Mouse (Mus musculus): ENCODE measurements at regions not wholly inside any gene's neighbourhood (a gene's known extent, or its start where the extent isn't known, plus 50 kb on each side); places are given as distances from the start of the nearest gene placed in this dataset.
A peak's percentile ranks its signal among the peaks of the same experiment; 100 is the strongest.

- Histone ChIP-seq H3K27me3 (ENCODE audit: control insufficient read depth, insufficient read depth, insufficient read length) (no peaks in the 10 kb centered on the region), H3K79me2 (ENCODE audit: control insufficient read depth, insufficient read depth) (no peaks in the 10 kb centered on the region), H3ac (ENCODE audit: control insufficient read depth, insufficient read length, low read depth) (no peak overlapping the region), H3K79me3 (ENCODE audit: low read depth) (no peaks in the 10 kb centered on the region), H3K36me3 (ENCODE audit: control insufficient read depth, insufficient read depth) (no peaks in the 10 kb centered on the region), H3K4me3 (ENCODE audit: insufficient read depth, poor library complexity, severe bottlenecking) (no peak overlapping the region)
- TF ChIP-seq CEBPB (IDR thresholded peaks at IDR 0.05; ENCODE audit: low read depth), result no peak
- TF ChIP-seq MAX (IDR thresholded peaks at IDR 0.05), result no peak
- TF ChIP-seq CTCF (IDR thresholded peaks at IDR 0.05; ENCODE audit: control insufficient read depth, insufficient read depth, insufficient read length), result no peak
- no peak for TF ChIP-seq FOSL1 (IDR thresholded peaks at IDR 0.05; ENCODE audit: insufficient read depth, low read length, poor library complexity, severe bottlenecking)
- TF ChIP-seq MYOD1 (IDR thresholded peaks at IDR 0.05; ENCODE audit: control insufficient read depth, insufficient read length, low read depth), result no peak
- TF ChIP-seq USF1 (IDR thresholded peaks at IDR 0.05; ENCODE audit: low read depth), result no peak
- no peak for TF ChIP-seq MYOG (IDR thresholded peaks at IDR 0.05; ENCODE audit: control insufficient read depth, extremely low read depth, insufficient read length)
These were observed 64.3 kb upstream of the Id2 start for GRCm38 (mm10) chr12:25160990-25161843.

- no peaks in the 10 kb centered on the region for H3K79me3 ChIP-seq (ENCODE audit: low read depth)
- TF ChIP-seq CTCF (IDR thresholded peaks at IDR 0.05; ENCODE audit: control insufficient read depth, insufficient read depth, insufficient read length), result no peak
- TF ChIP-seq MAX (IDR thresholded peaks at IDR 0.05), result no peak
- TF ChIP-seq FOSL1 (IDR thresholded peaks at IDR 0.05; ENCODE audit: insufficient read depth, low read length, poor library complexity, severe bottlenecking), result no peak
- no peak for TF ChIP-seq MYOD1 (IDR thresholded peaks at IDR 0.05; ENCODE audit: control insufficient read depth, insufficient read length, low read depth)
- TF ChIP-seq CEBPB (IDR thresholded peaks at IDR 0.05; ENCODE audit: low read depth), result no peak
- no peak for TF ChIP-seq MYOG (IDR thresholded peaks at IDR 0.05; ENCODE audit: control insufficient read depth, extremely low read depth, insufficient read length)
- TF ChIP-seq USF1 (IDR thresholded peaks at IDR 0.05; ENCODE audit: low read depth), result no peak
- no peaks in the 10 kb centered on the region for H3K79me2 ChIP-seq (ENCODE audit: control insufficient read depth, insufficient read depth)
- no peaks in the 10 kb centered on the region for H3K36me3 ChIP-seq (ENCODE audit: control insufficient read depth, insufficient read depth)
- no peaks in the 10 kb centered on the region for H3K27me3 ChIP-seq (ENCODE audit: control insufficient read depth, insufficient read depth, insufficient read length)
- no peak overlapping the region for H3ac ChIP-seq (ENCODE audit: control insufficient read depth, insufficient read length, low read depth)
- H3K4me3 ChIP-seq (ENCODE audit: insufficient read depth, poor library complexity, severe bottlenecking), result no peak overlapping the region
These were observed 62.2 kb upstream of the Id2 start for GRCm38 (mm10) chr12:25159091-25159490.

GRCm38 (mm10) chr12:25157238-25157637 is 60.3 kb upstream of the Id2 start:
- H3K4me3 ChIP-seq (ENCODE audit: insufficient read depth, poor library complexity, severe bottlenecking), result no peak overlapping the region
- H3ac ChIP-seq (ENCODE audit: control insufficient read depth, insufficient read length, low read depth), result no peak overlapping the region
- H3K79me3 ChIP-seq (ENCODE audit: low read depth), result no peaks in the 10 kb centered on the region
- H3K27me3 ChIP-seq (ENCODE audit: control insufficient read depth, insufficient read depth, insufficient read length), result no peaks in the 10 kb centered on the region
- H3K36me3 ChIP-seq (ENCODE audit: control insufficient read depth, insufficient read depth), result no peaks in the 10 kb centered on the region
- H3K79me2 ChIP-seq (ENCODE audit: control insufficient read depth, insufficient read depth), result no peaks in the 10 kb centered on the region
- TF ChIP-seq USF1 (IDR thresholded peaks at IDR 0.05; ENCODE audit: low read depth), result no peak
- TF ChIP-seq CEBPB (IDR thresholded peaks at IDR 0.05; ENCODE audit: low read depth), result no peak
- TF ChIP-seq CTCF (IDR thresholded peaks at IDR 0.05; ENCODE audit: control insufficient read depth, insufficient read depth, insufficient read length), result no peak
- TF ChIP-seq MYOG (IDR thresholded peaks at IDR 0.05; ENCODE audit: control insufficient read depth, extremely low read depth, insufficient read length), result no peak
- no peak for TF ChIP-seq FOSL1 (IDR thresholded peaks at IDR 0.05; ENCODE audit: insufficient read depth, low read length, poor library complexity, severe bottlenecking)
- TF ChIP-seq MYOD1 (IDR thresholded peaks at IDR 0.05; ENCODE audit: control insufficient read depth, insufficient read length, low read depth), result no peak
- no peak for TF ChIP-seq MAX (IDR thresholded peaks at IDR 0.05)

- Histone ChIP-seq H3K27me3 (ENCODE audit: control insufficient read depth, insufficient read depth, insufficient read length) (no peaks in the 10 kb centered on the region), H3K36me3 (ENCODE audit: control insufficient read depth, insufficient read depth) (no peaks in the 10 kb centered on the region), H3K4me3 (ENCODE audit: insufficient read depth, poor library complexity, severe bottlenecking) (no peak overlapping the region), H3ac (ENCODE audit: control insufficient read depth, insufficient read length, low read depth) (peak overlapping the region; percentile 8), H3K79me3 (ENCODE audit: low read depth) (no peaks in the 10 kb centered on the region), H3K79me2 (ENCODE audit: control insufficient read depth, insufficient read depth) (no peaks in the 10 kb centered on the region)
- TF ChIP-seq MAX (IDR thresholded peaks at IDR 0.05) (peak; percentile 65), MYOD1 (IDR thresholded peaks at IDR 0.05; ENCODE audit: control insufficient read depth, insufficient read length, low read depth) (peak; percentile 13), MYOG (IDR thresholded peaks at IDR 0.05; ENCODE audit: control insufficient read depth, extremely low read depth, insufficient read length) (no peak), CTCF (IDR thresholded peaks at IDR 0.05; ENCODE audit: control insufficient read depth, insufficient read depth, insufficient read length) (no peak), FOSL1 (IDR thresholded peaks at IDR 0.05; ENCODE audit: insufficient read depth, low read length, poor library complexity, severe bottlenecking) (no peak)
These were observed 58.5 kb upstream of the Id2 start for GRCm38 (mm10) chr12:25155396-25155795.

GRCm38 (mm10) chr12:25148099-25148498 is 51.2 kb upstream of the Id2 start:
- H3K27me3 ChIP-seq (ENCODE audit: control insufficient read depth, insufficient read depth, insufficient read length), result no peaks in the 10 kb centered on the region
- H3K79me3 ChIP-seq (ENCODE audit: low read depth), result no peaks in the 10 kb centered on the region
- TF ChIP-seq MYOD1 (IDR thresholded peaks at IDR 0.05; ENCODE audit: control insufficient read depth, insufficient read length, low read depth), result no peak
- no peak for TF ChIP-seq FOSL1 (IDR thresholded peaks at IDR 0.05; ENCODE audit: insufficient read depth, low read length, poor library complexity, severe bottlenecking)
- no peak for TF ChIP-seq CEBPB (IDR thresholded peaks at IDR 0.05; ENCODE audit: low read depth)
- TF ChIP-seq USF1 (IDR thresholded peaks at IDR 0.05; ENCODE audit: low read depth), result no peak
- TF ChIP-seq MAX (IDR thresholded peaks at IDR 0.05), result no peak
- no peak for TF ChIP-seq CTCF (IDR thresholded peaks at IDR 0.05; ENCODE audit: control insufficient read depth, insufficient read depth, insufficient read length)
- TF ChIP-seq MYOG (IDR thresholded peaks at IDR 0.05; ENCODE audit: control insufficient read depth, extremely low read depth, insufficient read length), result no peak

More at GRCm38 (mm10) chr12:25148099-25148498, 51.2 kb upstream of the Id2 start:
- Histone ChIP-seq H3ac (ENCODE audit: control insufficient read depth, insufficient read length, low read depth) (no peak overlapping the region), H3K36me3 (ENCODE audit: control insufficient read depth, insufficient read depth) (no peaks in the 10 kb centered on the region), H3K4me3 (ENCODE audit: insufficient read depth, poor library complexity, severe bottlenecking) (no peak overlapping the region), H3K79me2 (ENCODE audit: control insufficient read depth, insufficient read depth) (no peaks in the 10 kb centered on the region)
